Mouse (Mus musculus): ENCODE results near the gene Fam172a. TPM values are rescaled to one million over a fixed set of nuclear protein-coding genes. Genes with fewer than 3 reads are reported as not detected.

The Fam172a gene
- polyA plus RNA-seq, 1 experiment from 2014 or later, result 29.4 TPM

GRCm38 (mm10) chr13:78164941-78165340 is 463.1 kb downstream of the Fam172a start:
- Histone ChIP-seq H3K36me3 (ENCODE audit: control insufficient read depth, insufficient read depth, low read length) (no peaks in the 10 kb centered on the region), H3K27me3 (ENCODE audit: control insufficient read depth, insufficient read depth, low read depth, low read length) (peaks cover 29% of the 10 kb centered on the region), H3K9ac (ENCODE audit: low read length) (no peak overlapping the region), H3K4me3 (ENCODE audit: low read length) (no peak overlapping the region), H3K27ac (ENCODE audit: low read length) (no peak overlapping the region), H3K9me3 (ENCODE audit: control insufficient read depth, low read length) (no peaks in the 10 kb centered on the region), H3K4me2 (ENCODE audit: low read depth, low read length) (no peak overlapping the region), H3K4me1 (replicated peaks; ENCODE audit: control insufficient read depth, insufficient read depth, low read length) (no peaks in the 10 kb centered on the region)
- ATAC-seq (ENCODE audit: low read depth), result no peak

GRCm38 (mm10) chr13:78168166-78168565 is 466.3 kb downstream of the Fam172a start:
- 52% methylated on average over 4 of the region's 4 CpGs for WGBS
- peaks cover 48% of the 10 kb centered on the region for H3K27me3 ChIP-seq (ENCODE audit: control insufficient read depth, insufficient read depth, low read depth, low read length)
- H3K4me2 ChIP-seq (ENCODE audit: low read depth, low read length), result no peak overlapping the region
- ATAC-seq (ENCODE audit: low read depth), result no peak
- no peak overlapping the region for H3K9ac ChIP-seq (ENCODE audit: low read length)
- H3K9me3 ChIP-seq (ENCODE audit: control insufficient read depth, low read length), result no peaks in the 10 kb centered on the region
- H3K36me3 ChIP-seq (ENCODE audit: control insufficient read depth, insufficient read depth, low read length), result no peaks in the 10 kb centered on the region
- H3K27ac ChIP-seq (ENCODE audit: low read length), result no peak overlapping the region
- H3K4me1 ChIP-seq (replicated peaks; ENCODE audit: control insufficient read depth, insufficient read depth, low read length), result no peaks in the 10 kb centered on the region
- H3K4me3 ChIP-seq (ENCODE audit: low read length), result no peak overlapping the region

- Histone ChIP-seq H3K27ac (ENCODE audit: low read length) (no peak overlapping the region), H3K27me3 (ENCODE audit: control insufficient read depth, insufficient read depth, low read depth, low read length) (peaks cover 57% of the 10 kb centered on the region), H3K9me3 (ENCODE audit: control insufficient read depth, low read length) (no peaks in the 10 kb centered on the region), H3K4me3 (ENCODE audit: low read length) (no peak overlapping the region), H3K36me3 (ENCODE audit: control insufficient read depth, insufficient read depth, low read length) (no peaks in the 10 kb centered on the region), H3K4me1 (replicated peaks; ENCODE audit: control insufficient read depth, insufficient read depth, low read length) (no peaks in the 10 kb centered on the region), H3K9ac (ENCODE audit: low read length) (no peak overlapping the region), H3K4me2 (ENCODE audit: low read depth, low read length) (no peak overlapping the region)
- WGBS, result 2% methylated on average over 15 of the region's 15 CpGs
- ATAC-seq (ENCODE audit: low read depth), result no peak
Measured at GRCm38 (mm10) chr13:78171320-78171719, 469.5 kb downstream of the Fam172a start.

- H3K27me3 ChIP-seq (ENCODE audit: control insufficient read depth, insufficient read depth, low read depth, low read length), result peaks cover 61% of the 10 kb centered on the region
- no peak overlapping the region for H3K9ac ChIP-seq (ENCODE audit: low read length)
- 4% methylated on average over 17 of the region's 17 CpGs for WGBS
- no peak for ATAC-seq (ENCODE audit: low read depth)
- H3K36me3 ChIP-seq (ENCODE audit: control insufficient read depth, insufficient read depth, low read length), result no peaks in the 10 kb centered on the region
- H3K4me2 ChIP-seq (ENCODE audit: low read depth, low read length), result no peak overlapping the region
- no peak overlapping the region for H3K27ac ChIP-seq (ENCODE audit: low read length)
- no peaks in the 10 kb centered on the region for H3K9me3 ChIP-seq (ENCODE audit: control insufficient read depth, low read length)
- no peak overlapping the region for H3K4me3 ChIP-seq (ENCODE audit: low read length)
- no peaks in the 10 kb centered on the region for H3K4me1 ChIP-seq (replicated peaks; ENCODE audit: control insufficient read depth, insufficient read depth, low read length)
Measured at GRCm38 (mm10) chr13:78171984-78172636, 470.3 kb downstream of the Fam172a start.

- Histone ChIP-seq H3K4me2 (ENCODE audit: low read depth, low read length) (no peak overlapping the region), H3K9ac (ENCODE audit: low read length) (no peak overlapping the region), H3K27ac (ENCODE audit: low read length) (no peak overlapping the region), H3K27me3 (ENCODE audit: control insufficient read depth, insufficient read depth, low read depth, low read length) (peaks cover 63% of the 10 kb centered on the region), H3K9me3 (ENCODE audit: control insufficient read depth, low read length) (no peaks in the 10 kb centered on the region), H3K4me1 (replicated peaks; ENCODE audit: control insufficient read depth, insufficient read depth, low read length) (no peaks in the 10 kb centered on the region), H3K36me3 (ENCODE audit: control insufficient read depth, insufficient read depth, low read length) (no peaks in the 10 kb centered on the region), H3K4me3 (ENCODE audit: low read length) (no peak overlapping the region)
- ATAC-seq (ENCODE audit: low read depth), result no peak
- 11% methylated on average over 3 of the region's 3 CpGs for WGBS
Measured at GRCm38 (mm10) chr13:78172861-78173260, 471.0 kb downstream of the Fam172a start.

- Histone ChIP-seq H3K4me2 (ENCODE audit: low read depth, low read length) (no peak overlapping the region), H3K36me3 (ENCODE audit: control insufficient read depth, insufficient read depth, low read length) (no peaks in the 10 kb centered on the region), H3K27ac (ENCODE audit: low read length) (no peak overlapping the region), H3K9me3 (ENCODE audit: control insufficient read depth, low read length) (no peaks in the 10 kb centered on the region), H3K9ac (ENCODE audit: low read length) (no peak overlapping the region), H3K27me3 (ENCODE audit: control insufficient read depth, insufficient read depth, low read depth, low read length) (peaks cover 75% of the 10 kb centered on the region), H3K4me1 (replicated peaks; ENCODE audit: control insufficient read depth, insufficient read depth, low read length) (0 out of 2 replicates have a peak, but pooled peaks cover 2% of the 10 kb centered on the region), H3K4me3 (ENCODE audit: low read length) (no peak overlapping the region)
- WGBS, result 14% methylated on average over 3 of the region's 3 CpGs
- no peak for ATAC-seq (ENCODE audit: low read depth)
Measured at GRCm38 (mm10) chr13:78174191-78174590, 472.4 kb downstream of the Fam172a start.

- no peaks in the 10 kb centered on the region for H3K36me3 ChIP-seq (ENCODE audit: control insufficient read depth, insufficient read depth, low read length)
- ATAC-seq (ENCODE audit: low read depth), result no peak
- 0 out of 2 replicates have a peak, but pooled peaks cover 4% of the 10 kb centered on the region for H3K4me1 ChIP-seq (replicated peaks; ENCODE audit: control insufficient read depth, insufficient read depth, low read length)
- WGBS, result 39% methylated on average over 1 of the region's 1 CpGs
- no peak overlapping the region for H3K4me3 ChIP-seq (ENCODE audit: low read length)
- H3K9me3 ChIP-seq (ENCODE audit: control insufficient read depth, low read length), result no peaks in the 10 kb centered on the region
- peaks cover 76% of the 10 kb centered on the region for H3K27me3 ChIP-seq (ENCODE audit: control insufficient read depth, insufficient read depth, low read depth, low read length)
- H3K27ac ChIP-seq (ENCODE audit: low read length), result no peak overlapping the region
- H3K4me2 ChIP-seq (ENCODE audit: low read depth, low read length), result no peak overlapping the region
- no peak overlapping the region for H3K9ac ChIP-seq (ENCODE audit: low read length)
Measured at GRCm38 (mm10) chr13:78174891-78175290, 473.1 kb downstream of the Fam172a start.

GRCm38 (mm10) chr13:78175821-78176380 is 474.1 kb downstream of the Fam172a start:
- H3K4me3 ChIP-seq (ENCODE audit: low read length), result no peak overlapping the region
- no peak overlapping the region for H3K9ac ChIP-seq (ENCODE audit: low read length)
- H3K4me1 ChIP-seq (replicated peaks; ENCODE audit: control insufficient read depth, insufficient read depth, low read length), result peaks cover 4% of the 10 kb centered on the region; the same call in 1 of the 2 replicates
- no peak overlapping the region for H3K4me2 ChIP-seq (ENCODE audit: low read depth, low read length)
- WGBS, result 4% methylated on average over 8 of the region's 8 CpGs
- ATAC-seq (ENCODE audit: low read depth), result no peak
- H3K9me3 ChIP-seq (ENCODE audit: control insufficient read depth, low read length), result no peaks in the 10 kb centered on the region
- H3K36me3 ChIP-seq (ENCODE audit: control insufficient read depth, insufficient read depth, low read length), result no peaks in the 10 kb centered on the region
- peaks cover 78% of the 10 kb centered on the region for H3K27me3 ChIP-seq (ENCODE audit: control insufficient read depth, insufficient read depth, low read depth, low read length)
- no peak overlapping the region for H3K27ac ChIP-seq (ENCODE audit: low read length)

GRCm38 (mm10) chr13:78177381-78177950 is 475.6 kb downstream of the Fam172a start:
- 18% methylated on average over 5 of the region's 5 CpGs for WGBS
- H3K9ac ChIP-seq (ENCODE audit: low read length), result no peak overlapping the region
- no peak overlapping the region for H3K27ac ChIP-seq (ENCODE audit: low read length)
- H3K4me3 ChIP-seq (ENCODE audit: low read length), result no peak overlapping the region
- H3K27me3 ChIP-seq (ENCODE audit: control insufficient read depth, insufficient read depth, low read depth, low read length), result peaks cover 80% of the 10 kb centered on the region
- H3K9me3 ChIP-seq (ENCODE audit: control insufficient read depth, low read length), result no peaks in the 10 kb centered on the region
- ATAC-seq (ENCODE audit: low read depth), result no peak
- no peaks in the 10 kb centered on the region for H3K36me3 ChIP-seq (ENCODE audit: control insufficient read depth, insufficient read depth, low read length)
- H3K4me2 ChIP-seq (ENCODE audit: low read depth, low read length), result no peak overlapping the region
- peaks cover 6% of the 10 kb centered on the region; the same call in 1 of the 2 replicates for H3K4me1 ChIP-seq (replicated peaks; ENCODE audit: control insufficient read depth, insufficient read depth, low read length)

Data from lung, embryonic 16.5 days (tissue).